Mouse (Mus musculus) gastrocnemius, adult 8-10 months (tissue): ENCODE data around the gene Lpo. TPM values are rescaled to one million over a fixed set of nuclear protein-coding genes. Genes with fewer than 3 reads are reported as not detected.

Experiments used
- DNase-seq, 2 experiments: peaks; one replicate each; pipeline ENCODE4 v3.0.0; 2022; ENCODE audit warnings: low spot score in 2 of 2
- total RNA-seq, 4 experiments: library from RNA; stranded (reverse); gene quantifications; 2 replicates each; pipeline ENCODE4 v1.2.4; 2022

Gene Lpo
- total RNA-seq, 4 experiments from 2014 or later: not detected

DNA sequence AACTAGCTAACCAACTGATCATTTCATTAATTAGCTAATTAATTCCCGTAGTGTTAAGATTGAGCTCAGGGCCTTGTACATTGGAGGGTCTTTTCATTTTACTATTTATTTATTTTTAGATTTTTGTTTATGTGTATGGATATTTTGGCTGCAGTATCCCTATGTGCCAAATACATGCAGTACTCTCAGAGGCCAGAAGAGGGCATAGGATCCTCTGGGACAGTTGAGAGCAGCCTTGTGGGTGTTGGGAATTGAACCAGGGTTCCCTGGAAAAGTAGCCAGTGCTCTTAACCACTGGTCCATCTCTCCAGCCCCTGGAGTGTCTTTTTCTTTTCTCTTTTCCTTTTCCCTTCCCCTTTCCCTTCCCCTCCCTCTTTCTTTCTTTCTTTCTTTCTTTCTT is 22.6 kb downstream of the Lpo start:
- DNase-seq: no peak

DNA sequence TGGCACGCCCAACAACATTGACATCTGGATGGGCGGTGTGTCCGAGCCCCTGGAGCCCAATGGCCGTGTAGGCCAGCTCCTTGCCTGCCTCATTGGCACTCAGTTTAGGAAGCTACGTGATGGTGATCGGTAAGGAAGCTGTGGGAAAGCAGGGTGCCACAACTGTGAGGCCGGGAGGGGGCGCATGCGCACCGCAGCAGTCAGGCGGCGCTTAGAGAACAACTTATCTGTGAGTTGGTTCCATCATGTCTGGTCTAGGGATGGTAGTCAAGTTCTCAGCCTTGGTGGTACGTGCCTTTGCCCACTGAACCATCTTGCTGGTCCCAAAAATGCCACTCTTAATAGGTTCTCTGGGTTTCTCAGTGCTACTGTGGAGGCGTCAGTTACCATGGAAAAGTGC is 25.5 kb downstream of the Lpo start:
- DNase-seq: no peak

DNA sequence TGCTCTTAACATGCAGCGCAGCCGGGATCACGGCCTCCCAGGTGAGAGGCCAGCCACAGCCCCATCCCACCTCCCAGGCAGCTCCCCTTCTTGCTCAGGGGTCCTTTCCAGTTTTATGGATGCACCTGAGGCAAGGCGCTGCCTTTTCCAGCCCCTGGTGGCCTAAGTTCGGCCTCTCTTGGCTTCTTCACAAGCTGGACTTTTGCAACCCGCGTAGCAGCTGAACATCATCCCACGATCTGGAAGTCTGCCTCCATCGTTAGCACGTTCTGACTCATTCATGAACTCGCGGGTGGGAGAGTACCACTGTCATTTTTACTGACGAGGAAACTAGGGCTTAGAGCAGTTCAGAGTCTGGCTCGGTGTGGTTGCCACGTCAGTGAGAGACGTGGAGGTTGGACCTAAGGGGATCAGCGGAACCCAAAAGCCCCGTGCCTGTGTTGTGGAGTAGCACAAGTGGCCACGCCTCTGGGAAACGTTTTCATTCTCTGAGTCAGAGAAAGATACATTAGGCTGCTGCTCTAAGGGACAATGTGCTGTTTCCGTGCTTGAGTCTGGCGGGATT is 26.3 kb downstream of the Lpo start:
- peak in 1 of 2 experiments; percentile 14 for DNase-seq

DNA sequence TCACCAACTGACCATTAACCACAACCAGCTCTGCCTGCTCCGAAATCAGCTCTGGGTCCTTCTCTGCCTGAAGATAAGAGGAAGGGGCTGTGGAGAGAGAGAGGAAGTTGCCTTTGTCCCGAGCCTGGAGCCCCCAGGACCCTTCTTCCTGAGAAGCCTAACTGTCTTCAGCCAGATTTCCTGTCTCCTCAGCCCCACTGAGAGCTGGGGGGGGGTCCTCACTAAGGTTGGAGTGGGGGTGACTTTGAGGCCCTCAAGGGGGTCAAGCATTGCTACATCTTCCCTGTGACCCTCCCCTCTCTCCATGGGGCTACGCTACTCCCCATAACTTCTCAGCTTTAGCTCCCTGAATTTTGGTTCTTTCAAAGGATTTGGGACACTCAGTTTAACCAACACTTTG is 34.6 kb downstream of the Lpo start, which contains the start of gene Mpo:
Gene Mpo (plus strand): TSS at position 122 of the 400 bp plus-strand sequence.
- DNase-seq: no peak

DNA sequence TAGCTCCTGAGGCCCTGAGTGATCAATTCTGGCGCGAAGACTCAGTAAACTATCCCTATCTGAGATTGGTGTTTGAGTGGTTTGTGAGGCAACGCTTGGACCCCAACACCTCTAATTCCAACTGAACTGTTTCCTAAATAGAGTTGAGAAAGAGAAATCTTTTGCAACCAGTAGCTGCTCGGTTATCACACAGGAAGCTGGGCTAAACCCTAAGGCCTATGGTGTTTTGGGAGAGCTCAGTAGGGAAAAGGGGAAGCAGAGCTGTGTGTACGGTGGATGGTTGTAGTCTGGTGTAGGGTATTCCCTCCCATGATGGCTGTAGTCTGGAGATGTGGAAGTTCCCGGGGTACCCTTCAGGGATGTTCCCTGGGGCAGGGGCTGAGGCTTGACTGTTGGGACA is 38.0 kb downstream of the Lpo start:
- DNase-seq: no peak

DNA sequence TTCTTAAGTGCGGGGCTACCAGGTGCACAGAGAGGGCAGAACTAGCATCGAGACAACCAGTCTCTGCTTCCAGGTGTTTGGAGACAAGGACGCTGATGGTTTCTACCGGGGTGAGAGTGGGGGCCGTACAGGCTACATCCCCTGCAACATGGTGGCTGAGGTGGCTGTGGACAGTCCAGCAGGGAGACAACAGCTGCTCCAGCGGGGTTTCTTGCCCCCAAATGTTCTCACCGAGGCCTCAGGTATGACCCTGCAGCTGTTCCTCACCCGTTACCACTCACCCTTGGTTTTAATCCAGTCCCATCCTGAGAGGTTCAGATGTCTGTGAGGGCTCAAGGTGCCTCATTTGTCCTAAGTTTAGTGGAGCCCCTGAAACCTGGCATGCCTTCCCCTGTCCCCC is 48.0 kb downstream of the Lpo start:
- DNase-seq: no peak

DNA sequence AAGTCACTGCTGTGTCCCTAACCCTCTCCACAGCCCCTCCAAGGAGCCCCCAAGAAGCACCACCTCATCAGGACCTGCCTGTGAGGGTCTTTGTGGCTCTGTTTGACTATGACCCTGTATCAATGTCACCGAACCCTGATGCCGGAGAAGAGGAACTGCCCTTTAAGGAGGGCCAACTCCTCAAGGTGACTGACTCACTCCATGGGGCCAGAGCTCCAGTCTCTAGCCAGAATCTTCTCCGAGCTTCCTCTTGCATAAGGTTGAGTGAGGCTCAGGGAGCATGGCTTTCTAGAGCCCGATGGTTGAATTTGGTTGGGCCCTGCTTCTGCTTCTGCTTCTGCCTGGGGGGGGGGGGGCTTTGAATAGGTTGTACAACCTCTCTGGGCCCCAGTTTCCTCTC is 48.7 kb downstream of the Lpo start:
- no peak for DNase-seq

DNA sequence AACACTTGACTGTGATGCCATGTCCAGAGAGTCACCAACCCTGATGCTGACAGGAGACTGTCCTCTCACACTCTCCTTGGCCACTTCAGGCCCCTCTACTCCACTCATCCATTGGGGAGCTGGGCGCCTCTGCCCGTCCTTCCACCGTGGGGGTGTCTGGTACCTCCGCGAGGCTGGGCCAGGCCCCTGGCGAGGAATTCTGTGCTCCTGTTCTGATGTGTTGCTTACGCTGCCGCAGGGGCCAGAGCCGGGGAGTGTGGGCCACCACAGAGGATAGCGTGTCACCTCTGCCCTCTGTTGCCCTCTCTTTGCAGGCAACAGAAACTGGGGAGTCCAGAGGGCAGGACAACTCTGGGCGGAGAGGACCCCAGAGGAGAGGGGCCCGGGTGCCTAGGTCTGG is 49.2 kb downstream of the Lpo start:
- DNase-seq: no peak

DNA sequence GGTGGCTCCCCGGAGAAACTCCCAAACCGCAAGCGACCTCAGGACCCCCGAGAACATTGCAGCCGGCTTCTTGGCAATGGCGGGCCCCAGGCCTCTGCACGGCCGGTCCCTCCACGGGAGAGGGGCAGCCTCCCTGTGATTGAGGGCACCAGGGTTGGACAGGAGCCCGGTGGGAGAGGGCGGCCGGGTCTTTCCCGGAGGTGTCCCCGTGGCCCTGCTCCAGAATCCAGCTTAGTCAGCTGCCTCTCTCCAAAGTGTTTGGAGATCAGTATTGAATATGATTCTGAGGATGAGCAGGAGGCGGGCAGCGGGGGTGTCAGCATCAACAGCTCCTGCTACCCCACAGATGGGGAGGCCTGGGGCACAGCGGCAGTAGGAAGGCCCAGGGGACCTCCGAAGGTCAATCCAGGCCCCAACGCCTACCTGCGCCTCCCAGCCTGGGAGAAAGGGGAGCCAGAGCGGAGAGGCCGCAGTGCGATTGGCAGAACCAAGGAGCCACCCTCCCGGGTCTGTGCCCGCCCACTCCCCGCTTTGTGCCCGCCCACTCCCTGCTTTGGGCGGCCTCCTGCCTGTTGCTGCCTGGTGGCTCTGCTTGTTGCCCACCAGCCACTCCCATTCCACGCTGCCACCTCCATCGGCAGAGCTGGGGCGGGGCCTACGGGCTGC is 49.9 kb downstream of the Lpo start:
- no peak for DNase-seq

DNA sequence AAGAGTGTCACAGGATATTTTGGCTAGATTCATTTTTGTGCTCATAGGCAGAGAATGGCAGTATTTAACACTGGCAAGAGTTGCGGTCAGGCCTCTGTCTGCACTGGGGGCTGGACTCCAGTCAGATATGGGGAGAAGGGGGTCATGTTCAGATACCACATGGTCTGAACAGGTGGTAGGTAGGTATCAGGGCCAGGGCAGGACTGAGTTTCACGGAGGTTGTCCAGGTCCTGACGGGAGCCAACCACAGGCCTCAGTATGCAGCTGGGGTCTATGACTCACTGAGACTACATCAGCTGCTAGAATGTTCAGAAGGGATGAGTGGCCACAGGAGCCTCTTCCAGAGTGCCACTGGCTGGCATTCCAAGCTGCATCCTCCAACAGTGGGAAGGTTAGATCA is 55.7 kb downstream of the Lpo start:
- DNase-seq: no peak

DNA sequence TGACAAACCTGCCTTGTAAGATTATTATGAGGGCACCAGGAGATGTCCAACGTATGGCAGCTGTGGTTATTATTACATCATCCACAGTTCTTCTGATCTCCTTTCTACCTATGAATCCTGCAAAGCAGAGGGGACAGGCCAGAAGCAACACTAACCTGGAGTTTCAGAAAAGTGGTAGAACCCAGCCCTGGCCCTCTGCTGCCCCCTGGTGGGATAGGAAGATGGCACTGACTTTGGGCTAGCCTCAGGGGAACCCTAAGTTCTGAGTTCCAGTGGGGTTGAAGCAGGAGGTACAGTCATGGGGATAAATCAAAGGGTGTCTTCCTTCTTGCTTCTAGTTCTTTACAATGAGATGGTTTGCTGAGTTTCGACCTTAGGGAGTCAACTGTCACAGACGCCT is 57.1 kb downstream of the Lpo start:
- peak in 1 of 2 experiments; percentile 33 for DNase-seq

DNA sequence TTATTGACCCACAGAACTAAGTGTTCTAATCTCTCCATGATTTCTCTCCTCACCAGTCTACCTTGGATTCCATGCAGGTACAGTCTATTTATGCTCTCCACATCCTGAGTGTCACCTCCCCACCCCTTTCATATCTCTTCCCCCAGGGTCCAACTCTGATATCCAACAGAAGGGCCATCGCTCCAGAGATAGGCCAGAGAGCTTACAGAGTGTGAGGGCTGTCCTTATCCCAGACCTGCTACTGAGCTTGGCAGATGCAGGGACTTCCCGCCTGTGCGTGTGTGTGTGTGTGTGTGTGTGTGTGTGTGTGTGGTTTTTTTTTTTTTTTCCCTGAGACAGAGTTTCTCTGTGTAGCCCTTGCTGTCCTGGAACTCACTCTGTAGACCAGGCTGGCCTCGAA is 59.3 kb downstream of the Lpo start:
- no peak for DNase-seq

DNA sequence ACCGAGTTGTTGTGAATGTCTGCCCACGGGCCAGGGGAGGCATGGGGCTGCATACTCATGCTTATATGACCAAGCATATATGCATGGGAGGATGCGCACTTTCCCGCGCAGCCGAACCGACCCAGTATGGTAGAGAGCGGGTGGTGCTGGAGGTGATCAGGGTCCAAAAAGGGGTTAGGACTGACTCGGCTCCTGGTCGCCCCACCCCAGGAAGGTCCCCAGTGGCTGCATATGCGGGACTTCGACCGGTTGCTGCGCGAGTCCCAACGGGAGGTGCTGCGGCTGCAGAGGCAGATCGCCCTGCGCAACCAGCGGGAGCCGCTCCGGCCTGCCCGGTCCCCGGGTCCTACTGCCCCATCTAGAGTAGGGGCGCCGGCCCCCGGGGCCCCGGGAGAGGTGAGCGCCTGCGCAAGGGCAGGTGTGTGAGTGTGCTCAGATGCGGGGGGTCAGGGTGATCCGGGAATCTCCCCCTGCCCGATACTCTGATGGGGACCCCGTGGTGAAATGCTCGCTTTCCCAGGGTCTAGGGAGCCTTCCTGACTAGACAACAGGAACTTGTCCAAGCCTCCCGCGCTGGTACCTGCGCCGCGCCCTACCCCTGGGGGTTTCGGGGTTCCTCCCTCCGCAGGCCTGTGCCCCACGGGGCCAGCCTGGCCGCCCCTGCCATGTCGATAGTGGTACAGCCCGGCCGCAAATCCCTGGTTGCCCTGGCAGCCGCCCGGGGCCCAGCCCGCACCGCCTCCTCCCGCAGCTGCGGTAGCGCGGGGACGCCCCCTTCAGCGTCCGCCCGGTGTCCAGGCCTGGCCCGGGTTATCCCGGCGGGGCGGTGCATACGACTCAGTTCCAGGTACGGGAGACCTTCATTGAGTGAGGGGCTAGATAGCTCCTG is 63.9 kb downstream of the Lpo start:
- no peak for DNase-seq

DNA sequence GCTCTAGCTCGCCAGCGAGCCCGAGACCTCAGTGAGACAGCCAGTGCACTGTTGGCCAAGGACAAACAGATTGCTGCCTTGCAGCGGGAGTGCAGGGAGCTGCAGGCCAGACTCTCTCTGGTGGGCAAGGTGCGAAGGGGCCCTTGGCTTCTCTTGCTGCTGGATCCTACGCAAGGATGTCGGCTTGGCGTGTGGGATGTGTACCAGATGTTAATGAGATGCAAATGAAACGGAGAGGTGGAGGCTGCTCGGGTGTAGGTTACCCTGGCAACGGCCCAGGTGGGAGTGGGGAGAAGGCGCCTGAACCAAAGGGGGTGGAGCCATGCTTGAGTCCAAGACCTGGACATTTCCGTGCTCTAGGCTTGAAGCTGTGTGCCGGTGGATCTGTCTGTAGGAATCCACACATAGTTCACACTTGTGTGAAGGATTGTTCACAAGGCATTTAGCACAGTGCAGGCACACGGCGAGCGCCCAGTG is 64.5 kb downstream of the Lpo start:
- no peak for DNase-seq

DNA sequence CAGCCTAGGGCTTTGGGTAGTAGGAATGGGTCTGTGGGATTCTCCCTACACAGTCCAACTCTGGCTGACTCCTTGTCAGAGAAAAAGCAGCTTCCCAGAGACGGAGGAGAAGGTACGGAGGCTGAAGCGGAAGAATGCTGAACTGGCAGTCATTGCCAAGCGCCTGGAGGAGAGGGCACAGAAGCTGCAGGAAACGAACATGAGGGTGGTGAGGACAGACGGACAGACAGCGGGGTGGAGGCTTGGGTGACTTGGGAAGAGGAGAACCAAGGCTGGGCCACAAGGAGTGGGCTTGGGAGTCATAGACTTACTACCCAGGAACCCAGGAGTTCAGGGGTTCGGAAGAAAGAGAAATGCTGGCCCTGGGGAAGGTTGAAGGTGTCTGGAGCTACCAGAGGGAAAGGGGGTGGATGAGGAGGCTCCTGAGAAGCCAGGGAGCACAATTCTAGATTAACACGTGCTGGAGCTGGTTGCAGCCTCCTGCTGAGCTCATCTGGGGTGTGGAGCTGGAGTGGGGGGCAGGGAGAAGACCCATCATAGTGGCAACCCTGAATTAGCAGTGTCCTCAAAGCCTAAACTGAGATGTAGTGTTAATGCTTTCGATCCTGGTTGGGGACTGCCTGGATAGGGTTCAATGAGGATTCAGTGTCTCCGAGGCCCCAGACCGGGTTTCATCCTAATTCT is 65.2 kb downstream of the Lpo start:
- DNase-seq: no peak

DNA sequence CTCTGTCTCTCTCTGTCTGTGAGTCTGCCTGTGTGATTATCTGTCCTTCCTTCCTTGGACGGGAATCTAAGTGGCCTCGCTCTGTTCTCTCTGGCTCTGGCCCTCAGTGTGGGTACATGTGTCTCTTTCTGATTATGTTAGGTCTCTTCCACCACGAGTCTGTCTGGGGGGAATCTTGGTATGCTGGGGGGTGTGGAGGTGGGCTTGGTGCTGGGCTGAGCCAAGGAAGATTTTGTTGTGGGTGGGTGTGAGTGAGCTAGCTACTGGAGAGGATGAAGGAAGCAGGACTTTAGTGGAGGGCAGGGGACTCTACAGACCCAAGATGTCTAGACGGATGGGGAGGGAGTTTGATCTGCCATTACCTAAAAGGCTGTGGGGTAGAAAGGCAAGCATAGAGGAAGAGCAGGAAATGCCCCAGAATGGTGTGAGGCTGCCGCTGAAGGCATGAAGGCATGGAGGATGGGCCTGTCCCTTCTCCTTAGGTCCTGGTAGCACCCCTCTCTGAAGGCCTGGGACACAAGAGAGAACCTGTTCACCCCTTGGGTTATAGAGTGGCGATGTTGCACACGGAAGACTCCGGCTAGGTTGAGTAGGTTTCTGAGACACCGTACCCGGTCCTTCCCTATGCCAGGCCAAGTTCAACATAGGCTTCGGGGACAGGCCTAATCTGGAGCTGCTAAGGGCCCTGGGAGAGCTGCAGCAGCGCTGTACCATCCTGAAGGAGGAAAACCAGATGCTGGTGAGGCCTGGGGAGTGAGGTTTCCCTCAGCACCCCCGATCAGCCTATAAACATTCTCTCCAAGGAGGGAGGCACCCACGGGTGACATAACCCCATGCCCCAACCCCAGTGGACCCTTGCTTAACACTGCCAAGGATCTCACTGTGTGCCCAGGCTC is 66.0 kb downstream of the Lpo start:
- no peak for DNase-seq

DNA sequence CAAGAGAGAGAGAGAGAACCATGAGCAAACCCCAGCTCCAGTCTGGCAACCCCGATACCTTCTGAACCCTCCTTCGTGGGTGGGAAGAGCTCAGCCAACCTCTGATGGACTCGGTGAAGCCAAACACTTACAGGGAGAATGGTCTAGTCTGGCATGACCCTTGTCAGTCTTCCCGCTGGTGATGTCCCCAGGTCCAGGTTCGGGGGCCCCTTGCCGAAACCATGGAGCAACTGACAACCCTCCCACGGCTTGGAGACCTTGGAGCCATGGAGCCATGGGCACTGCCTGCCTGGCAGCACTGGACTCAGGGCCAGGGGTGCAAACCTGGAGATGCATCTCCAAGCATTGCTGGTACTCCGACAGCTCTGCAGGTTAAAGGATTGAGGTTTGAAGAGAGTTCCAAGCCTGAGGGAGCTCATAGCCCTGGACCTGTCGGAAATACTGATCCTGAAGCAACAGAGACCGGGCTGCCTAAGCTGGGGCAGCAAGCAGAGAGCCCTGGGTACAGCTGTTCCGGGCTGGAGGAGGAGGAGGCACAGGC is 66.8 kb downstream of the Lpo start:
- DNase-seq: no peak

DNA sequence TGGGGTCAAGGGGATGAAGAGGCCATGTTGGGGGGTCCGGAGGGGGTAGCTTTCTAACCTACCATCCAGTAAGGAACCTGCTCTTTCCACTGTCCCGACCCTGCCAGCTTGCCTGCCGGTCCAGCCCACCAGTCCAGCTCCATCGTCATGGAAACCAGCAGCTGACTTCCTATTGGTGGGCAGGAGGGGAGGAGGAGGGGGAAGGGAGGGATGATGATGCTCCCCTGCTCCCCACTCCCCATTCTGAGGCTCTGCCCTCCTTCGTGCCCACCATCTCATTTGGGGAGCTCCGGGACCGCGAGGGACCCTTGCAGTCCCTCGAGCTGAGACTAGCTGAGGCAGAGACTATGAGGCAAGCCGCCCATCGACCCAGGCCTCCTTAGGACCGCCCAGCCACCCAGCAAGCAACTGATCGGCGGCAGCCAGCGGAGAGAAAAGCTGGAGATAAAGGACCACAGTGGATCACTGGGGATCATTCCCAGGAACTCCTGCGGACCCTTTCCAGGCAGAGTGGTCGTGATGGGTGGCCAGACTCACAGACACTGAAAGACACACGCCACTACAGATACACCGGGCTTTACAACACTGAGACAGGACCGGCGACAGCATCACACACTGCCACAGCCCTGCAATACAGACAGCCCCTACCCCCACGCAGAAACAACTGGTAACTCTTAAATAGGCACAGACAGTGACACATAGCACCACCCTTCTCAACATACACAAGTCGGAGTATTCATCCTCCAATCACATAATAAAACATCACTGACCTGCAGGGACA is 67.6 kb downstream of the Lpo start, which contains the start of gene Tspoap1:
Gene Tspoap1 (plus strand): TSS at position 241 of the 781 bp plus-strand sequence.
- no peak for DNase-seq

DNA sequence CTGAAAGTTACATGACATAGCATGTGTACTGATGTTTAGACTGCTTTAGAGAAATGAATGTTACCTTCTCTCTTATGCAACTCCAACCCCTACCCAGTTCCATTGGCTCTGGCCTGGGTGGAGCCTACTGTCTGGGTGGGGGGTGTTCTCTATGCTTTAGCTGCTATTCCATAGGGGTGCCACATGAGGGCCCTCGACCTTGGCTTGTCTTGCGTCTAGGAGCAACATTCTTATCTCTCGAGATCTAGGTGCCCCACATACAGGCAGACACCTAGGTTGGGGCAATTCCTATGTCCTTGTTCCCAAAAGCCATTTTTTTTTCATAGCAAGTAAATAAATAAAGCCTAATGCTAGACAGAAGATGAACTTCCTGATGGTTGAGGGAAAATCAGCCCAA is 68.5 kb downstream of the Lpo start:
- no peak for DNase-seq
